Mouse (Mus musculus): ENCODE results near the gene Neurod6. TPM values are rescaled to one million over a fixed set of nuclear protein-coding genes. Genes with fewer than 3 reads are reported as not detected.

Gene Neurod6
- polyA plus RNA-seq, 1 experiment from 2014 or later, result not detected

- Histone ChIP-seq H3K27ac (ENCODE audit: low read length) (no peak overlapping the region), H3K36me3 (ENCODE audit: insufficient read depth, low read length) (no peaks in the 10 kb centered on the region), H3K9ac (replicated peaks; ENCODE audit: low read depth) (no peak overlapping the region), H3K27me3 (replicated peaks; ENCODE audit: insufficient read depth, low read length) (no peaks in the 10 kb centered on the region), H3K4me1 (ENCODE audit: insufficient read depth, low read depth, low read length) (no peaks in the 10 kb centered on the region), H3K4me2 (replicated peaks; ENCODE audit: low read depth, low read length) (no peak overlapping the region), H3K9me3 (ENCODE audit: low read length) (no peaks in the 10 kb centered on the region), H3K4me3 (ENCODE audit: low read depth, low read length) (no peak overlapping the region)
- ATAC-seq (no peak), DNase-seq (ENCODE audit: low spot score) (no peak)
- TF ChIP-seq CTCF (IDR thresholded peaks at IDR 0.05), result no peak
- no peak for TF ChIP-seq EP300 (IDR thresholded peaks at IDR 0.05)
- WGBS, result 69% methylated on average over 3 of the region's 3 CpGs
These were observed 32.2 kb downstream of the Neurod6 start for GRCm38 (mm10) chr6:55648886-55649285.

- 60% methylated on average over 8 of the region's 8 CpGs for whole genome bisulfite sequencing
- no peak for ATAC-seq
- no peak overlapping the region for H3K27ac ChIP-seq (ENCODE audit: low read length)
- H3K27me3 ChIP-seq (replicated peaks; ENCODE audit: insufficient read depth, low read length), result no peaks in the 10 kb centered on the region
- H3K4me3 ChIP-seq (ENCODE audit: low read depth, low read length), result no peak overlapping the region
- no peaks in the 10 kb centered on the region for H3K4me1 ChIP-seq (ENCODE audit: insufficient read depth, low read depth, low read length)
- TF ChIP-seq CTCF (IDR thresholded peaks at IDR 0.05) (no peak), EP300 (IDR thresholded peaks at IDR 0.05) (no peak)
- H3K9ac ChIP-seq (replicated peaks; ENCODE audit: low read depth), result no peak overlapping the region
- no peak overlapping the region for H3K4me2 ChIP-seq (replicated peaks; ENCODE audit: low read depth, low read length)
- H3K9me3 ChIP-seq (ENCODE audit: low read length), result no peaks in the 10 kb centered on the region
- DNase-seq (ENCODE audit: low spot score), result no peak
- no peaks in the 10 kb centered on the region for H3K36me3 ChIP-seq (ENCODE audit: insufficient read depth, low read length)
These were observed 33.2 kb downstream of the Neurod6 start for GRCm38 (mm10) chr6:55647771-55648280.

- Histone ChIP-seq H3K27me3 (replicated peaks; ENCODE audit: insufficient read depth, low read length) (no peaks in the 10 kb centered on the region), H3K9ac (replicated peaks; ENCODE audit: low read depth) (no peak overlapping the region), H3K36me3 (ENCODE audit: insufficient read depth, low read length) (no peaks in the 10 kb centered on the region), H3K9me3 (ENCODE audit: low read length) (no peaks in the 10 kb centered on the region), H3K27ac (ENCODE audit: low read length) (no peak overlapping the region), H3K4me1 (ENCODE audit: insufficient read depth, low read depth, low read length) (no peaks in the 10 kb centered on the region), H3K4me2 (replicated peaks; ENCODE audit: low read depth, low read length) (no peak overlapping the region), H3K4me3 (ENCODE audit: low read depth, low read length) (no peak overlapping the region)
- DNase-seq (ENCODE audit: low spot score), result no peak
- WGBS, result 14% methylated on average over 9 of the region's 9 CpGs
- ATAC-seq, result no peak
- no peak for TF ChIP-seq EP300 (IDR thresholded peaks at IDR 0.05)
- TF ChIP-seq CTCF (IDR thresholded peaks at IDR 0.05), result no peak
These were observed 34.1 kb downstream of the Neurod6 start for GRCm38 (mm10) chr6:55646824-55647560.

GRCm38 (mm10) chr6:55646111-55646823, 34.8 kb downstream of the Neurod6 start:
- TF ChIP-seq CTCF (IDR thresholded peaks at IDR 0.05), result no peak
- no peak for TF ChIP-seq EP300 (IDR thresholded peaks at IDR 0.05)
- no peak overlapping the region for H3K4me3 ChIP-seq (ENCODE audit: low read depth, low read length)
- H3K9me3 ChIP-seq (ENCODE audit: low read length), result no peaks in the 10 kb centered on the region
- H3K9ac ChIP-seq (replicated peaks; ENCODE audit: low read depth), result no peak overlapping the region
- H3K4me2 ChIP-seq (replicated peaks; ENCODE audit: low read depth, low read length), result no peak overlapping the region
- H3K4me1 ChIP-seq (ENCODE audit: insufficient read depth, low read depth, low read length), result no peaks in the 10 kb centered on the region
- no peaks in the 10 kb centered on the region for H3K36me3 ChIP-seq (ENCODE audit: insufficient read depth, low read length)
- ATAC-seq (no peak), DNase-seq (ENCODE audit: low spot score) (no peak)
- no peak overlapping the region for H3K27ac ChIP-seq (ENCODE audit: low read length)
- no peaks in the 10 kb centered on the region for H3K27me3 ChIP-seq (replicated peaks; ENCODE audit: insufficient read depth, low read length)
- WGBS, result 40% methylated on average over 14 of the region's 14 CpGs

- Histone ChIP-seq H3K27me3 (replicated peaks; ENCODE audit: insufficient read depth, low read length) (no peaks in the 10 kb centered on the region), H3K36me3 (ENCODE audit: insufficient read depth, low read length) (no peaks in the 10 kb centered on the region), H3K4me3 (ENCODE audit: low read depth, low read length) (no peak overlapping the region), H3K4me1 (ENCODE audit: insufficient read depth, low read depth, low read length) (no peaks in the 10 kb centered on the region), H3K27ac (ENCODE audit: low read length) (no peak overlapping the region), H3K9ac (replicated peaks; ENCODE audit: low read depth) (no peak overlapping the region), H3K9me3 (ENCODE audit: low read length) (no peaks in the 10 kb centered on the region), H3K4me2 (replicated peaks; ENCODE audit: low read depth, low read length) (no peak overlapping the region)
- WGBS, result 0% methylated on average over 1 of the region's 1 CpGs
- TF ChIP-seq CTCF (IDR thresholded peaks at IDR 0.05) (no peak), EP300 (IDR thresholded peaks at IDR 0.05) (no peak)
- ATAC-seq (no peak), DNase-seq (ENCODE audit: low spot score) (no peak)
These were observed 46.4 kb downstream of the Neurod6 start for GRCm38 (mm10) chr6:55634662-55635061.

Other genes with a start within 250 kb of the Neurod6 start
- gene Adcyap1r1, start 229.3 kb downstream of the Neurod6 start, polyA plus RNA-seq (2015; fragmentation: Nextera tagmentation; extraction: Ambion mirVana), result 0.11 and 0.23 TPM in 2 replicates
- 0.49 and 0.95 TPM in 2 replicates for gene Itprid1, start 155.6 kb upstream of the Neurod6 start, polyA plus RNA-seq (2015; fragmentation: Nextera tagmentation; extraction: Ambion mirVana)